Mouse (Mus musculus): ENCODE data around the gene Apc2.
"Not testable (repeated sequence)": the region's sequence is repeated elsewhere in the genome, so short reads cannot be mapped to it uniquely, and the experiment has no call there.

The Apc2 gene

GRCm38 (mm10) chr10:80295618-80296425 lies at the start of gene Apc2:
Gene Apc2, plus strand, starts transcription at chr10:80295977.
- DNase-seq (ENCODE audit: low spot score) = peak; percentile 85

GRCm38 (mm10) chr10:80247849-80248248 lies 47.9 kb upstream of the Apc2 start:
- DNase-seq (ENCODE audit: low spot score) = peak; percentile 56

GRCm38 (mm10) chr10:80248437-80248836 lies 47.3 kb upstream of the Apc2 start:
- DNase-seq (ENCODE audit: low spot score) = not testable (repeated sequence)

GRCm38 (mm10) chr10:80248971-80249640 lies 46.7 kb upstream of the Apc2 start, which contains the start of gene Ndufs7:
Gene Ndufs7, plus strand, starts transcription at chr10:80249121.
- DNase-seq (ENCODE audit: low spot score) = peak; percentile 97

- DNase-seq (ENCODE audit: low spot score) = no peak
Measured at GRCm38 (mm10) chr10:80250059-80250458, 45.7 kb upstream of the Apc2 start.

GRCm38 (mm10) chr10:80250573-80250972 lies 45.2 kb upstream of the Apc2 start:
- no peak for DNase-seq (ENCODE audit: low spot score)

- DNase-seq (ENCODE audit: low spot score) = no peak
Measured at GRCm38 (mm10) chr10:80252011-80252410, 43.8 kb upstream of the Apc2 start.

GRCm38 (mm10) chr10:80252493-80253274 lies 43.1 kb upstream of the Apc2 start:
- DNase-seq (ENCODE audit: low spot score) = no peak

GRCm38 (mm10) chr10:80253551-80253950 lies 42.2 kb upstream of the Apc2 start:
- DNase-seq (ENCODE audit: low spot score) = no peak

- DNase-seq (ENCODE audit: low spot score) = no peak
Measured at GRCm38 (mm10) chr10:80254331-80255297, 41.2 kb upstream of the Apc2 start.

- DNase-seq (ENCODE audit: low spot score) = no peak
Measured at GRCm38 (mm10) chr10:80255881-80256535, 39.8 kb upstream of the Apc2 start.

GRCm38 (mm10) chr10:80257936-80258335 lies 37.8 kb upstream of the Apc2 start:
- no peak for DNase-seq (ENCODE audit: low spot score)

GRCm38 (mm10) chr10:80258752-80259462 lies 36.9 kb upstream of the Apc2 start:
- DNase-seq (ENCODE audit: low spot score) = no peak

- no peak for DNase-seq (ENCODE audit: low spot score)
Measured at GRCm38 (mm10) chr10:80259463-80259805, 36.3 kb upstream of the Apc2 start.

- peak; percentile 69 for DNase-seq (ENCODE audit: low spot score)
Measured at GRCm38 (mm10) chr10:80259861-80260641, 35.7 kb upstream of the Apc2 start.

GRCm38 (mm10) chr10:80260642-80261584 lies 34.9 kb upstream of the Apc2 start, which contains the start of the genes Gamt and Dazap1:
Gene Gamt, minus strand, starts transcription at chr10:80261012.
Gene Dazap1, plus strand, starts transcription at chr10:80261486.
- peak; percentile 98 for DNase-seq (ENCODE audit: low spot score)

GRCm38 (mm10) chr10:80261585-80261968 lies 34.2 kb upstream of the Apc2 start:
- DNase-seq (ENCODE audit: low spot score) = peak; percentile 97

- no peak for DNase-seq (ENCODE audit: low spot score)
Measured at GRCm38 (mm10) chr10:80262169-80262568, 33.6 kb upstream of the Apc2 start.

All from embryo, embryonic 10.5 days (tissue).